Mouse (Mus musculus) cerebral cortex, adult 2 months (tissue): ENCODE data around the gene Hspg2.

Experiments used
- WGBS: fragments of 180-500 bp; shearing (Covaris S2); methylation state at CpG from one replicate; pipeline ENCODE4 v1.1.7; 2018; 5-methylcytosine and 5-hydroxymethylcytosine counted together

Gene Hspg2

GRCm38 (mm10) chr4:137468260-137469080 is at the start of gene Hspg2:
Gene Hspg2, plus strand, starts transcription at chr4:137468769.
- WGBS = 2% methylated on average over 68 of the region's 72 CpGs

DNA sequence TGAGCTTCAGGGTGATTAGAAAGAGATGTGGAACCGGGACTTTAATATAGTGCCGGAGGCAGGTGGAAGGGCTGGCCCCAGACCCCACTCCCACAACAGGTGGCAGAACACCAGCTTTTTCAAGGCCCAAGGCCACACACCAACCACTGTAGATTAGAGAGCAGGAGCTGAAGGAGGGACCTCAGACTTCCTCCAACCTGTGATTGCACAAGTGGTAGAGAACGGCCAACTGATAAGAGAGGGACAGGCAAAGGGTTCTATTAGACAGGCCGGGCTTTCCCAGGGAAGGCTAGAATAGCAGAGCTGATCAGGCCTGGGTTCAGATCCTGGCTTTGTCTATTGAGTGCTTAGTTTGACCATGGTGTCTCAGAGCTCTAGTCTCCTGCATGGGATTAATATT is 38.1 kb upstream of the Hspg2 start, which contains the start of gene Cela3b:
Gene Cela3b (minus strand): TSS at position 39 of the 400 bp plus-strand sequence.
- WGBS = 97% methylated on average over 4 of the region's 4 CpGs

- 77% methylated on average over 10 of the region's 10 CpGs for WGBS
These were observed 35.6 kb upstream of the Hspg2 start for GRCm38 (mm10) chr4:137432700-137433550.

- WGBS = 72% methylated on average over 8 of the region's 8 CpGs
These were observed 31.4 kb upstream of the Hspg2 start for GRCm38 (mm10) chr4:137436979-137437669.

GRCm38 (mm10) chr4:137438842-137439241 is 29.7 kb upstream of the Hspg2 start:
- 95% methylated on average over 8 of the region's 8 CpGs for WGBS

DNA sequence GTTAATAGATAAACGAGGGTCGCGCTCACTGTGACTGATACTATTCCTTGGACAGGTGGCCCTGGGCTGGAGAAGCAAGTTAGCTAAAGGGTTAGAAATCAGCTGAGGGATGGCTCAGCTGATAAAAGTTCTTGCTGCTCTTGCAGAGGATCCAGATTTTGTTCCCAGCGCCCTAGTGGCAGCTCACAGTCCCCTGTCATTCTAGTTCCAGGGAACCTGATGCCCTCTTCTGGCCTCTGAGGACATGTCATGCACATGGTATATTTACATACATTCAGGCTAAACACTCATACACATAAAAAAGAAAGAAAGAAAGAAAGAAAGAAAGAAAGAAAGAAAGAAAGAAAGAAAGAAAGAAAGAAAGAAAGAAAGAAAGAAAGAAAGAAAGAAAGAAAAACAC is 27.2 kb upstream of the Hspg2 start:
- 91% methylated on average over 4 of the region's 4 CpGs for WGBS

- WGBS = 24% methylated on average over 5 of the region's 5 CpGs
These were observed 24.9 kb upstream of the Hspg2 start for GRCm38 (mm10) chr4:137443625-137444024.

DNA sequence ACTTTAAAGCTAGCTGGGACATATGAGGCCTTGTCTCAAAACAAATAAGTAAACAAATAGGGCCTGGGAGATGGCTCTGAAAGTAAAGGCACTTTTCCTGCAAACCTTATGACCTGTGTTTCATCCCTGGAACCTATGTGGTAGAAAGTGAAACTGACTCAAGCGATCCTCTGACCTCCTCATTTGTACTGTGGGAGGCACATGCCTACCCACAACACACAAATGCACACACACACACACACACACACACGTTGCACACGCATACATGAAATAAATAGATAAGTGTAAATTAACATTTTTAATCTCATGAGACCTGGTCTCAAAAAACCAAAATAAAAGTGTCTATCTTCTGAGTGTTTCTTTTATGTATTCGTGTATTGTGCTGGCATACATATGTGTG is 22.7 kb upstream of the Hspg2 start:
- WGBS = 95% methylated on average over 4 of the region's 4 CpGs

DNA sequence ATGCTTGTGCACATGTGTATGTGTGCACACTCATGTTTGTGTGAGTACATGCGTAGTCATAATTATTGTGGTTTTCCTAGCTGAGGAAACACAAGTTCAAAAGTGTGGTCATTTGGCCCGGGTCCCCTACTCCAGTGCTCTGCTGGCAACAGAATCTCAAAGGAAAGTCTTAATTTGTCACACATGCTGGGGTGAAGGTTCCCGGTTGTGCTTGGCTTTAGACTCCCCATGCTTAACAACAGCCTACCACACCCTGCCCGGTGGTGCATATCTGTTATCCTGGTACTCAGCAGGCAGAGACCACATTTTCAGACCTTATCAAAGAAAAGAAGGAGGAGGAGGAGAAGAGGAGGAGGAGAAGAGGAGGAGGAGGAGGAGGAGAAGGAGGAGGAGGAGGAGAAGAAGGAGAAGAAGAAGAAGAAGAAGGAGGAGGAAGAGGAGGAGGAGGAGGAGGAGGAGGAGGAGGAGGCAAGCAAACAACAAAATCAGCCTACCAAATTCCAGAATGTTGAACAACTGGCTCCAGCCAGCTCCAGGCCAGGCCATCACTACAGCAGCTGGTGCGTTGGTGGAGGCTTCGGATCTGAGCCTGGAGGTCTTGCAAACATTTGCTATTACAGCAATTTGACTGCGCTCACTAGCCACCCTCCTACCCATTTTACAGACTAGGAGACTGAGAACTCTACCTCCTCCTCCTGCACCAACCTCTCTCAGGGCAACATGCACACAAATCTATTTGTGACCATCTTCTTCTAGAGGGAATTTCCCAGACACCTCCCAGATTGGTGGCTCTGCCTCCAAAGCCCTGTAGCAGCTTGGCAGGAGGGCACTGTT is 21.0 kb upstream of the Hspg2 start:
- 50% methylated on average over 7 of the region's 7 CpGs for WGBS

GRCm38 (mm10) chr4:137448197-137448596 is 20.4 kb upstream of the Hspg2 start:
- WGBS = 13% methylated on average over 6 of the region's 6 CpGs

GRCm38 (mm10) chr4:137448641-137449040 is 19.9 kb upstream of the Hspg2 start:
- WGBS = 48% methylated on average over 2 of the region's 2 CpGs

DNA sequence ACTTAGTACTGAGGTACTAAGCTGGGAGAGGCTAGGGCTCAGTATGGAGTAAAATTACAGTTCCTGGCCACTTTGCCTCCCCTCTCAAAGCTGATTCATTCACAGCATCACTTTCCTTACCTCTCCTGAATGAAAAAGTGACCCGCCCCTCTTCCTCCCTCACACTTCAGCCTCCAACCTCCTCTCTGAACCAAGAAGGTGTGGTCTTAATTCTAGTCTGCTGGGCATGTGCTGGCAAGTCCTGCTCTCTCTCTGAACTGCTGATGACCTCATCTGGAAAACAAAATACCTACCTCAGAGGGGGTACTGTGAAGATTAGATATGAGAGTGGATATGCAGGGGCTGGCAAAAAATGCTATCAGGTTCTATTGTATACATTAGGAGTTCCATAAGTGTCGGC is 19.4 kb upstream of the Hspg2 start:
- 92% methylated on average over 2 of the region's 2 CpGs for WGBS

DNA sequence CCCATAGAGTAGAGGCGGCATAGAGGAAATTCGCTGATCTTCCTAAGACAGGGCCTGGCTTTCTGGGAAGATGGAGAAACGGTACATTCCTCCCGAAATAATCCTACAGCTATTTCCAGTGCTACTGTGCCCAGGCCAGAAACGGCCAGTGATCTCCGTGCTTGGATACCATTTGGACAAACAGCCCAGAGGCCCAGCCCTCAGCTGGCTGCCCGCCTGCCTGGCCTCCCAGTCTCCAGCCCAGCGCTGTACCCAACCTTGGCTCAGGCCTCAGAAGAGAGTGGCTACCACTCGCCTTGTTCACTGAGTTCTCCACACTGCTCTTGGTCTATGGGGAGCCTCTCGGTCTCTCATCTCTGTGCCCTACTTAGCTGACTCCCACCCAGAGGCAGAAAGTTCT is 18.9 kb upstream of the Hspg2 start:
- WGBS = 83% methylated on average over 10 of the region's 10 CpGs

GRCm38 (mm10) chr4:137452190-137452589 is 16.4 kb upstream of the Hspg2 start:
- WGBS = 93% methylated on average over 6 of the region's 6 CpGs

DNA sequence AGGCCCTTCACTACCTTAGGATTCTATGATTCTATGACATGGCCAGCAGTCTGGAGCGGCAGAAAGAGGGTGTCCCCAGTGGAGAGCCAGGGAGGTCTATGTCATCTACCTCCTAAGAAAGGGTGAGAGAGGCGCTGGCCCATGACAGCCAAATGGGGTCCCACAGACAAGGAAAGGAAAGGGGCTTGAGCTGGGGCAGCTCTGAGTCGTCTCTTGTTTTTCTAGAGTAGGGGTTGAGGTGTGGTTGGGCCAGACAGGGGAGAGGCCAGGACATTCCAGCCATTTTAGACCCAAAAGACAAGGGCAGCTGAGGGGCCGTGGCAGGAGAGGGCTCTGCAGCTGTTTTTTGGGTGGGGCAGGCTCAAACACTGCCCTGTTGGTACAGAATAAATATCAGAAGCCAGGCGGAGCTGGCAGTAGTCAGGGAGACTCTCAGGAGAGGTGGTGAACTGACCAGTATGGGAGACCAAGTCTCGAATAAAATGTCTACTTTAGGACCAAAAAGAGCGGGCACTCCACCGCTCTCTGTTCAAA is 15.3 kb upstream of the Hspg2 start, which contains the start of gene 1700013G24Rik:
Gene 1700013G24Rik (plus strand): TSS at position 51 of the 534 bp plus-strand sequence.
- WGBS = 92% methylated on average over 8 of the region's 8 CpGs

DNA sequence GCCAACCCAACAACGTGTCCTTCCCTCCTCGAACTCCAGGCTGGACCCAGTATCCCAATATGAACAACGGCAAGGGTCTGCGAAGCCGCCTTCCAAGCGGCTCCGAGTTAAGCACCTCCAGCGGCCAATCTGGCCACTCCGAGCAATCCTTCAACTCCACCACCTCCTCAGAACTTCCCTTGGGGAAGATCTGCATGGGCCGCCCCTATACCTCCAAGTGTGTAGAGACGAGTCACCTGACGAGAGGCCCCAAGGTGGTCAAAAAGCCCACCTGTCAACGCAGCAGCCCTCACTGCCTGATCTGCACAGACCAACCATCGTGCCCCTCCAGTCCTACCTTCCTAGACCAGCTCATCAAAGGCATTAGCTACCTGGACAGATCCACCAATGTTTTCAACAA is 14.0 kb upstream of the Hspg2 start:
- 95% methylated on average over 14 of the region's 14 CpGs for WGBS

DNA sequence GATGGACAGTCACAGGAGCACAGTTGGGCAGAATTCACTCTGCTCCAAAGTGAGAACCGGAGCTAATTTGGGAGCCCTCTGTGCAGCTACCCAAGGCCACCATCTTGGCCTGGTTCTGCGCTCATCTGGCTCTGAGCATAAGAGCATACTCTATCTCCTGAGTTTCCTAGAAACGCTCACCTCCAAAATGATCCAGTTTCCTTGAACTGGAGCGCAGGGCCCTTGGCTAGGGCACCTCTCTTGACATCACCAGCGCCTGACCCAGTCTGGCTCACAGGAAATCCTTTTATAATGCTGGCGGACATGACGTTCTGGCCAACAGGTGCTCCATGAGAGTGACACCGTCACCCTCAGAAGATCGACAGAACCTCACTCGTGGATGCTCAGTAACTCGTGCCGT is 12.0 kb upstream of the Hspg2 start:
- 82% methylated on average over 12 of the region's 12 CpGs for WGBS

DNA sequence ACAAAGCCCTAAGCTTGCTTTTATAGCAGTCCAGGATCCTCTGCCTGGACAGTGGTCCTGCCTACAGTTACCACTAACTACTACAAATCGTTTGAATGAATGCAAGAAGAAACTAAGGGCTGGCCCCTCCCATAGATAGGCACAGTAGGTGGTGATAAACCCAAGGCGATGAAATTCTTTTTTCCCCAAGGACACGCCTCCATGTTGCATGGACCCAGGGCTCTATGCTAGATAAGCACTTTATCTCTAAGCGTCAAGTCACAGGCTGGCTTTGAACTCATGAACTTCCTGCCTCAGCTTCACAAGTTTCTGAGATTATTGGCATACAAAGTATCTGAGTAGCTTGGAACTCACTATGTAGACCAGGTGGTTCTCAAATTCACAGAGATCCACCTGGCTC is 11.3 kb upstream of the Hspg2 start:
- 78% methylated on average over 4 of the region's 4 CpGs for WGBS

- 79% methylated on average over 9 of the region's 9 CpGs for WGBS
These were observed 10.3 kb upstream of the Hspg2 start for GRCm38 (mm10) chr4:137458310-137458709.

GRCm38 (mm10) chr4:137458861-137459260 is 9.7 kb upstream of the Hspg2 start:
- WGBS = 69% methylated on average over 5 of the region's 5 CpGs

- WGBS = 75% methylated on average over 14 of the region's 14 CpGs
These were observed 7.9 kb upstream of the Hspg2 start for GRCm38 (mm10) chr4:137460676-137461075.
